Mouse (Mus musculus) c-Kit-positive CD71-positive TER-119-positive erythroid progenitor cells, embryonic 14.5 days (primary cell): ENCODE data around the gene Surf4.
"Not testable (repeated sequence)": the region's sequence is repeated elsewhere in the genome, so short reads cannot be mapped to it uniquely, and the experiment has no call there.

ENCODE experiments used
- DNase-seq: peaks from one replicate; pipeline ENCODE4 v3.0.0-alpha.2; 2013; ENCODE audit warnings: low spot score

Gene Surf4

DNA sequence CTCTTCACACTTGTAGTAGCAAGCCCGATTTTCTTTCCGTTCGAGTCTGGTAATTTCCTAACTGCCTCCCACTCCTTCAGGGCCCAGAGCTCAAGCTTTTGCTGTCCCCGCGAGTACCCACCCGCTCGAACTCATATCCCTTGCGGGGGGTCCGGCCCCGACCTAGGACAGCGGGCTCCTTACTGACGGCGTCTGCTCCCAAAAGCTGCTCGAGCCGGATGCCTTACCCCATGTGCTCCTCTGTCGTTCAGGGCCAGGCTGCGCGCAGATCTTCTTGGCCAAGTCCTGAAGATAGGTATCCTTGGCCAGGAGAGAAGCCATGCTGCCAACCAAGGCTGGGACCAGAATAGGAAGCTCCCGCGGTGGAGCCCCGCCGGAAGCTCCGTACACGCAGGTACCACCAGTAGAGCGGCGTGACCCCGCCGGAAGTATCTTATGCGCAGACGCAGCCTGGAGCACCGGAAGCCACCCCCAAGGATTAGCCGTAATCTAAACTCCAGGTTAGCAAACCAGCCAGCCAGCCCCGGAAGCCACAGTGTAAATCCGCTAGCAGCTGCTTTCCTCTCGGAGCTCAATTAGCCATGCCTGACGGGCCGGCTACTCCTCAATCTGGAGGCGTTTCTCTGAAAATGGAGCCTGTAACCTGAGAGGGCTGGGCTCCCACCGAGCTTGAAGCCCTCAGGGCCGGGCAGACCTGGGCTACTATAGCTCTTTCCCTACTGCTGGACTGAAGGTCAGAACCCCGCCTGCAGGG is 31.1 kb downstream of the Surf4 start, which contains the start of gene Surf6:
Surf6 (minus strand) TSS at position 413 of the 754 bp plus-strand sequence.
- peak; percentile 92 for DNase-seq

- no peak for DNase-seq
Observed at GRCm38 (mm10) chr2:26901834-26902400, 31.8 kb downstream of the Surf4 start.

DNA sequence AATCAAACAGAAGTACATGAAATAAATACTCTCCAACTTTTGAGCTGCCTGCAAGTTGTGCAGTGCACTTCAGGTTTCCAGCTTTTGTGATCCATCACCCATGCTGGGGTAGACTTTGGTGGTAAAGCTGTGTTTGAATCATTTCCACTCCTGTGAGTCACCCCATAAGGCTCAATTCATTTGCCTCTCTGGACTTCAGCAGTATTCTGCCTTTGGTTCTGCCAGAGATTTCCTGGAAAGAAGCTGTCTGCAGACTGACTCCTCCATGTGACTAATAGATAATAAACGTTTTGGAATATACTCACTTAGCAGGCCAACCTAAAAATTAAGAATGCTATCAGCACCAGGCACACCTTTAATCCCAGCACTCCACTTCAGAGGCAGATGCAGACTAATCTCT is 33.0 kb downstream of the Surf4 start:
- no peak for DNase-seq

GRCm38 (mm10) chr2:26895898-26896297 is 37.8 kb downstream of the Surf4 start:
- DNase-seq: no peak

DNA sequence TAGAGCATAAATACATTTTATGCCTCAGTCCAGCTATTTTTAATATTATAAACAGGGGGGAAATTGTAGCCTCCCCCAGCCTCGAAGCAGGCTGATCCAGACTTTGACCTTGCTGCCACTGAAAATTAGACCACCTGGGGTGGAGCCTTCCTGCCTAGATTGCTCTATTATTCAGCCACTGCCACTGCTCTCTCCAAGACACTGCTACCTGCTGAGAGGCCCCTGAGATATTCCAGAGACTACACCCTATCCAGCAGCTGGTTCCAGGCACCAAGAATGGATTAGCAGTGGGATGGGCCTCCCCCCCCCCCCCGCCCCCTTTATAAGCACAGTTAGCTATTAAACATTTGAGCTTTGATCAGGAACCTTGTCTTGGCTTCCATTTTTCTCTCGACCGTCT is 47.6 kb downstream of the Surf4 start:
- not testable (repeated sequence) for DNase-seq

GRCm38 (mm10) chr2:26885541-26885940 is 48.2 kb downstream of the Surf4 start:
- not testable (repeated sequence) for DNase-seq

DNA sequence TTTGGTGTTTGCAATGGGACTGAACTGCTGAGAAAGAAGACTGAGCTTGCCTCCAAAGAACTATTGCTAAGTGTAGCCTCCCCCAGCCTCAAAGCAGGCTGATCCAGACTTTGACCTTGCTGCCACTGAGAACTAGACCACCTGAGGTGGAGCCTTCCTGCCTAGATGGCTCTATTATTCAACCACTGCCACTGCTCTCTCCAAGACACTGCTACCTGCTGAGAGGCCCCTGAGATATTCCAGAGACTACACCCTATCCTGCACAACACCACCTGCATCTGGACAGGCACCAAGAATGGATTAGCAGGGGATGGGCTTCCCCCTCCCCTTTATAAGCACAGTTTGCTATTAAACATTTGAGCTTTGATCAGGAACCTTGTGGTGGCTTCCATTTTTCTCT is 55.2 kb downstream of the Surf4 start:
- DNase-seq: no peak

- DNase-seq: no peak
Observed at GRCm38 (mm10) chr2:26870666-26871065, 63.1 kb downstream of the Surf4 start.
